Mouse (Mus musculus) ES-Bruce4 (cell line): ENCODE measurements around the gene Dpep1. TPM values are rescaled to one million over a fixed set of nuclear protein-coding genes. Genes with fewer than 3 reads are reported as not detected.

Source experiments
- H3K27ac ChIP-seq: 2 replicates; pipeline ENCODE4 v1.5.1; 2012; ENCODE audit warnings: low read length, inconsistent platforms; ENCODE audit not compliant: insufficient read depth
- H3K27me3 ChIP-seq: 2 replicates; pipeline ENCODE4 v1.6.1; 2012; ENCODE audit warnings: mild to moderate bottlenecking, low read length, inconsistent platforms; ENCODE audit not compliant: control insufficient read depth, poor library complexity, insufficient read depth, severe bottlenecking
- H3K36me3 ChIP-seq: 2 replicates; pipeline ENCODE4 v1.6.1; 2012; ENCODE audit warnings: inconsistent platforms, mild to moderate bottlenecking, low read length, moderate library complexity; ENCODE audit not compliant: control insufficient read depth, poor library complexity, insufficient read depth, severe bottlenecking
- H3K4me1 ChIP-seq: one replicate; pipeline ENCODE4 v1.8.1; 2011; ENCODE audit warnings: low read length; ENCODE audit not compliant: control insufficient read depth, insufficient read depth
- H3K4me3 ChIP-seq: 2 replicates; pipeline ENCODE4 v1.5.1; 2011; ENCODE audit warnings: low read depth, mild to moderate bottlenecking, low read length
- H3K9ac ChIP-seq: 2 replicates; pipeline ENCODE4 v1.6.1; 2012; ENCODE audit warnings: low read depth, mild to moderate bottlenecking, inconsistent platforms; ENCODE audit not compliant: poor library complexity, severe bottlenecking
- H3K9me3 ChIP-seq: replicated peaks from 2 replicates; pipeline ENCODE4 v1.6.1; 2012; ENCODE audit warnings: mild to moderate bottlenecking, low read length, inconsistent platforms; ENCODE audit not compliant: control insufficient read depth, poor library complexity, insufficient read depth, severe bottlenecking
- CTCF ChIP-seq: IDR thresholded peaks from one replicate; pipeline ENCODE4 v1.8.1; 2011; ENCODE audit warnings: low read depth, low read length
- EP300 ChIP-seq: IDR thresholded peaks from 2 replicates; pipeline ENCODE4 v1.6.1; 2011; ENCODE audit warnings: low read depth, low read length; ENCODE audit not compliant: insufficient read depth
- POLR2A ChIP-seq: IDR thresholded peaks from one replicate; pipeline ENCODE4 v1.8.1; 2011; ENCODE audit warnings: low read length; ENCODE audit not compliant: insufficient read depth
- polyA plus RNA-seq: library from polyadenylated mRNA; stranded (reverse); fragments of >200 nt; gene quantifications from 2 replicates; pipeline ENCODE4 v1.2.4, GENCODE M21; 2011; ENCODE audit warnings: low read depth; ENCODE audit not compliant: missing spikeins, insufficient read depth, insufficient read length

Gene Dpep1
- not detected in 2 replicates for polyA plus RNA-seq

DNA sequence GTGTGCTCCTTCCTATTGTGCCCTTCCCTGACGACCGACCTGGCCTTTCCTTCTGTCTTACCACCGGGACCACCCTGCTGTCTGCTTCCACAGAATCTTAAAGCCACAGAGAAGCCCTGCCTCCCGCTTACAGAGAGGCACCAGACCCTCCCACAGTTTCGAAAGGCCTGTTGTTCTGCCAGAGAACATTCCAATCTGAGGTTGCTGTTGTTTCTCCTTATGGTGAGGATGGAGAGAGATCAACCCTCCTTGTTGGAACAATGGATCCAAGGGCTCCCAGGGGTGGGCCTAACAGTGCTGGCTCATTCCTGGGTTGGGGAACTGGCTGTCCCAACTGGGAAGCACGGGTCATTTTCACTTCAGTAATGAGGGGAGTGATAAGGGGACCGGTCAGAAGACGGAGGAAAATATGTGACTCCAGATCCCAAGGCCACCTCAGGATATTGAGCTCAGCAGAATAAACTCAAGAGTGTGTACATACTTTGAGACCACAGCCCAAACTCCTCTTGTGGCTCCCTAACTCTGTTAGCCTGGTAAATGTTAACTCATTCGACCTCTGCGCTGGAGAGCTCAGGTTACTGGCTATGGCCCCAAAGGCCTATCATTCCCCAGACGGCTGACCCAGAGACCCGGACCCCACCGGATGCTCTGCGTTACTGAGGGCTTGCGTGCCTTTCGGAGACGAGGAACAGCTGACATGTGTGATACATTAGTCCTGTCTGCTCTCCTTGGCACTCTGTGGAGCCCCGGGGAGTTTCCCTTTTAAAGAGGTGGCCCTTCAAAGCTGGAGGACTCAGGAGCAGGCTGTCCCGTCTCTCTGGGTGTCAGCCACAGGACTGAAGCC, at the start of gene Dpep1:
TSS of gene Dpep1 (plus strand) at position 677 of the 844 bp plus-strand sequence.
- Histone ChIP-seq H3K4me3 (no peak within 1 kb of the TSS), H3K27me3 (no peaks in the 10 kb centered on the region), H3K36me3 (no peaks in the 10 kb centered on the region), H3K9ac (no peak within 1 kb of the TSS), H3K9me3 (no peaks in the 10 kb centered on the region), H3K4me1 (peaks cover 3% of the 10 kb centered on the region), H3K27ac (no peak within 1 kb of the TSS)
- no peak for TF ChIP-seq CTCF
- no peak for TF ChIP-seq EP300
- no peak for TF ChIP-seq POLR2A

GRCm38 (mm10) chr8:123136287-123136686, 49.8 kb upstream of the Dpep1 start:
- Histone ChIP-seq H3K27ac (no peak overlapping the region), H3K27me3 (no peaks in the 10 kb centered on the region), H3K36me3 (no peaks in the 10 kb centered on the region), H3K4me1 (no peaks in the 10 kb centered on the region), H3K9ac (no peak overlapping the region), H3K9me3 (no peaks in the 10 kb centered on the region), H3K4me3 (no peak overlapping the region)
- no peak for TF ChIP-seq EP300
- no peak for TF ChIP-seq POLR2A
- no peak for TF ChIP-seq CTCF

- no peaks in the 10 kb centered on the region for H3K27me3 ChIP-seq
- no peak overlapping the region for H3K9ac ChIP-seq
- H3K27ac ChIP-seq: no peak overlapping the region
- H3K9me3 ChIP-seq: no peaks in the 10 kb centered on the region
- H3K4me1 ChIP-seq: no peaks in the 10 kb centered on the region
- TF ChIP-seq POLR2A: no peak
- no peak for TF ChIP-seq EP300
- no peak for TF ChIP-seq CTCF
- H3K4me3 ChIP-seq: no peak overlapping the region
- H3K36me3 ChIP-seq: no peaks in the 10 kb centered on the region
Measured at GRCm38 (mm10) chr8:123137645-123138077, 48.4 kb upstream of the Dpep1 start.

- Histone ChIP-seq H3K9ac (no peak overlapping the region), H3K9me3 (no peaks in the 10 kb centered on the region), H3K36me3 (no peaks in the 10 kb centered on the region), H3K4me1 (no peaks in the 10 kb centered on the region), H3K27ac (no peak overlapping the region), H3K4me3 (no peak overlapping the region), H3K27me3 (no peaks in the 10 kb centered on the region)
- TF ChIP-seq EP300 (no peak), CTCF (no peak), POLR2A (no peak)
Measured at GRCm38 (mm10) chr8:123138741-123139140, 47.3 kb upstream of the Dpep1 start.

DNA sequence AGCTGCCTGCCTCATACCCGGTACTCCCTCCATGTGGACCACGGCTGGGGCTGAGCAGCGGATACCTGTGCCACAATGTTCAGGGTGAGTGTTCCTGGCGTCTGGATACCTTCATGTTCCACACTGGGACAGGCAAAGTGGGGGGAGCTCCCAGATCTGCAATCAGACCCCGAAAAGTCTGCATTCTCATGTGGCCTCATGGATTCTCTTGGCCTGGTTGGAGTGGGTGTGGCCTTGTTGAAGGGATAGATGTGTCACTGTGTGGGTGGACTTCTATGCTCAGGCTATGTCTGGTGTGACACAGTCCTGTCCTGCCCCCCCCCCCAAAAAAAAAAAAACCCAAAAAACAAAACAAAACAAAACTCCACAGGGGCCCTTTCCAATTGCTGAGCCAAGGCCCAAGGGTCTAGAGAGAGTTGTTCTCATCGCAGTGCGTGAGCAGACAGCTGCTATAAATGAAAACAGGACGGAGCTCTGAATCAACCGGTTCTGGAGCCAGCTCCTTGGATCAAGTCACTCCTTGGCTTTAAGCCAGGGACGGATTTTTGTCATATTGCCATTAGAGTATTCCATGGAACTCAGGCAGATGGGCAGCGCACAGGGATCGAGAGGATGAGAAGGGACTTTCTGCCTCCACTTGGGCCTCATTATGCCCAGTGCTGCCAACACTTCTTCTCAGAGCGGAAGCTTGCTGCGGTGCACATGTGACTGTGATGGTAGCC, 44.1 kb upstream of the Dpep1 start:
- Histone ChIP-seq H3K27me3 (no peaks in the 10 kb centered on the region), H3K27ac (no peak overlapping the region), H3K36me3 (no peaks in the 10 kb centered on the region), H3K4me1 (no peaks in the 10 kb centered on the region), H3K4me3 (no peak overlapping the region), H3K9ac (no peak overlapping the region), H3K9me3 (no peaks in the 10 kb centered on the region)
- TF ChIP-seq CTCF: no peak
- no peak for TF ChIP-seq EP300
- no peak for TF ChIP-seq POLR2A
